Mouse (Mus musculus): ENCODE data around the gene Rcc1l. TPM values are rescaled to one million over a fixed set of nuclear protein-coding genes. Genes with fewer than 3 reads are reported as not detected.
A peak's percentile ranks its signal among the peaks of the same experiment; 100 is the strongest.

Rcc1l gene
- polyA plus RNA-seq, 1 experiment from 2014 or later: 28.5 TPM

DNA sequence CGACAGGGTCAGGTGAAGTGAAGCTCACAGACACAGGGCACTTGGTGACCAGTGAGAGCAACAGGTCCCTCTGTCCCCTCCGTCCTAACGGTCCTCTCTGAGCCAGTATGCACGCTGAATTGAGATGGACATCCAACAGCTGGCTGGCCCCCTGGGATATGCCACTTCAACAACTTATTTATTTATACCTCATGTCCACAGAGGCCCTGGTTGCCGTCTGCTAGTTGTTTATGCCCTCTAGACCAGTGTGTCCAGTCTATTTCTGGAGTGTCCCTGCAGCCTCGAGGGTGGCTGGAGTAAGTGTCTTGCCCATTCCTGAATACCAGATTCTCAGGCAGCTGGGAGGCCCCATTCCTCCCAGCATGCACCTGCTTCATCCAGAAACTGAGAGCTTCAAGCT lies 52.7 kb downstream of the Rcc1l start:
- 74% methylated on average over 6 of the region's 6 CpGs for WGBS
- Histone ChIP-seq H3K9me3 (ENCODE audit: control insufficient read depth, low read length) (no peaks in the 10 kb centered on the region), H3K4me2 (ENCODE audit: low read depth, low read length) (no peak overlapping the region)

GRCm38 (mm10) chr5:134121893-134122259 lies 54.7 kb downstream of the Rcc1l start:
- no peak overlapping the region for H3K9ac ChIP-seq (ENCODE audit: low read depth, low read length)
- no peaks in the 10 kb centered on the region for H3K36me3 ChIP-seq (ENCODE audit: control insufficient read depth, insufficient read depth, low read length)
- H3K4me2 ChIP-seq (ENCODE audit: low read depth, low read length): no peak overlapping the region
- H3K27ac ChIP-seq (ENCODE audit: low read length): no peak overlapping the region
- H3K4me1 ChIP-seq (ENCODE audit: control insufficient read depth, insufficient read depth, low read length): peaks cover 12% of the 10 kb centered on the region
- H3K9me3 ChIP-seq (ENCODE audit: control insufficient read depth, low read length): no peaks in the 10 kb centered on the region
- H3K4me3 ChIP-seq (ENCODE audit: low read length): no peak overlapping the region
- WGBS: 87% methylated on average over 3 of the region's 4 CpGs
- ATAC-seq: no peak
- no peaks in the 10 kb centered on the region for H3K27me3 ChIP-seq (replicated peaks; ENCODE audit: control insufficient read depth, insufficient read depth, low read length)

More for the DNA sequence above, 52.7 kb downstream of the Rcc1l start:
- peaks cover 12% of the 10 kb centered on the region for H3K4me1 ChIP-seq (ENCODE audit: control insufficient read depth, insufficient read depth, low read length)
- no peak overlapping the region for H3K27ac ChIP-seq (ENCODE audit: low read length)
- H3K4me3 ChIP-seq (ENCODE audit: low read length): no peak overlapping the region
- H3K36me3 ChIP-seq (ENCODE audit: control insufficient read depth, insufficient read depth, low read length): no peaks in the 10 kb centered on the region
- H3K9ac ChIP-seq (ENCODE audit: low read depth, low read length): no peak overlapping the region
- ATAC-seq: no peak
- no peaks in the 10 kb centered on the region for H3K27me3 ChIP-seq (replicated peaks; ENCODE audit: control insufficient read depth, insufficient read depth, low read length)

GRCm38 (mm10) chr5:134121138-134121892 lies 55.3 kb downstream of the Rcc1l start:
- WGBS: 58% methylated on average over 8 of the region's 9 CpGs
- Histone ChIP-seq H3K9me3 (ENCODE audit: control insufficient read depth, low read length) (no peaks in the 10 kb centered on the region), H3K4me1 (ENCODE audit: control insufficient read depth, insufficient read depth, low read length) (peaks cover 12% of the 10 kb centered on the region), H3K4me2 (ENCODE audit: low read depth, low read length) (no peak overlapping the region), H3K36me3 (ENCODE audit: control insufficient read depth, insufficient read depth, low read length) (no peaks in the 10 kb centered on the region), H3K27me3 (replicated peaks; ENCODE audit: control insufficient read depth, insufficient read depth, low read length) (no peaks in the 10 kb centered on the region), H3K4me3 (ENCODE audit: low read length) (no peak overlapping the region), H3K9ac (ENCODE audit: low read depth, low read length) (no peak overlapping the region), H3K27ac (ENCODE audit: low read length) (no peak overlapping the region)
- peak; percentile 75 for ATAC-seq

DNA sequence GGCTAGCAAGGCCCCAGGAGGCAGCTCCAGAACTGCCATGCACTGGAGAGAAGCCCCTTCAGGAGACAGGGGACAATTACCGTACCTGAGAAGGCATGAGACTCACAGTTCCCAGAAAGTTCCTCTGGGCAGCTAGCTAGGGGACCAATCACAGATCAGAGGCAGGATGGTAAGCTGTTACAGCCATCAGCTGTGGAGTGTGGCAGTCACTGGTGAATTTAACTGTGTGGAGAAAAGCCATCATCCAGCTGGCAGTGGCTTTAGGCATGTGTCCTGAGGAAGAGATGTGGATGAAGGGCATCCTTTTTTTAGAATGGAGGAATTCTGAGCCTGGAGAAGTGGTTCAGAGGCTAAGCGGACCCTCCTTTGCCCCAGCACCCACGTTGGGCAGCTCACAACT lies 56.4 kb downstream of the Rcc1l start:
- H3K9ac ChIP-seq (ENCODE audit: low read depth, low read length): no peak overlapping the region
- no peak overlapping the region for H3K4me3 ChIP-seq (ENCODE audit: low read length)
- ATAC-seq: no peak
- WGBS: 91% methylated on average over 3 of the region's 3 CpGs
- no peaks in the 10 kb centered on the region for H3K36me3 ChIP-seq (ENCODE audit: control insufficient read depth, insufficient read depth, low read length)
- peaks cover 12% of the 10 kb centered on the region for H3K4me1 ChIP-seq (ENCODE audit: control insufficient read depth, insufficient read depth, low read length)
- no peak overlapping the region for H3K27ac ChIP-seq (ENCODE audit: low read length)
- no peaks in the 10 kb centered on the region for H3K9me3 ChIP-seq (ENCODE audit: control insufficient read depth, low read length)
- H3K27me3 ChIP-seq (replicated peaks; ENCODE audit: control insufficient read depth, insufficient read depth, low read length): no peaks in the 10 kb centered on the region
- no peak overlapping the region for H3K4me2 ChIP-seq (ENCODE audit: low read depth, low read length)

- peak overlapping the region; percentile 38; the same call in 1 of the 2 replicates for H3K27ac ChIP-seq (ENCODE audit: low read length)
- no peaks in the 10 kb centered on the region for H3K9me3 ChIP-seq (ENCODE audit: control insufficient read depth, low read length)
- H3K27me3 ChIP-seq (replicated peaks; ENCODE audit: control insufficient read depth, insufficient read depth, low read length): no peaks in the 10 kb centered on the region
- no peak overlapping the region for H3K4me2 ChIP-seq (ENCODE audit: low read depth, low read length)
- H3K4me3 ChIP-seq (ENCODE audit: low read length): no peak overlapping the region
- WGBS: 44% methylated on average over 10 of the region's 10 CpGs
- H3K4me1 ChIP-seq (ENCODE audit: control insufficient read depth, insufficient read depth, low read length): peaks cover 12% of the 10 kb centered on the region
- H3K36me3 ChIP-seq (ENCODE audit: control insufficient read depth, insufficient read depth, low read length): no peaks in the 10 kb centered on the region
- H3K9ac ChIP-seq (ENCODE audit: low read depth, low read length): no peak overlapping the region
- peak; percentile 84 for ATAC-seq
Measured at GRCm38 (mm10) chr5:134119481-134120120, 57.0 kb downstream of the Rcc1l start.

DNA sequence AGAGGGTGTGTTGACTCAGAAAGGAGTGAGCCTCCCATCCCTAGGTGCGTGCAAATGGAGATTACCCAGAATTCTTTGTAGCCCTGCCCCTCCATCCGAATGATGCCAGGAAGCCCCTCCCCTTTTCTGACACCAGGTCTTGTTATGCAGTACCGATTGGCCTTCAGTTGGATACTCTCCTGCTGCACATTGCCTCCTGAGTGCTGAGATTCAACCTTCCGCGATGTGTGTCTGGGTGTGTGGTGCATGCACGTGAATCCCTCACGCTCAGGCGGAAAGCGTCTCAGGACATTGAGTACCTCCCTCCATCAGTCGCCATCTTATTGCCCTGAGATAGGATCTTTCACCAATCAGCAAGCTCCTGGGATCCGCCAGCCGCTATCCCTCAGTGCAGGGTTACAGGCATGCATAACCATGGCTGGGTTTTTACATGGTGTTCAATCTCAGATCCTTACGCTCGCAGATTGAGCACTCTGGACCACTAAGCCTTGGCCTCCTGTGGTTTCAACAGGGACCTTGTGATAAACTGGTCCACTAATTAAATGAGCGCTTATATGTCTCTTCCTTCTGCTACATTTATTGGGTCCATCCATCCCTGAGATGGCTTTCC lies 57.7 kb downstream of the Rcc1l start:
- H3K27me3 ChIP-seq (replicated peaks; ENCODE audit: control insufficient read depth, insufficient read depth, low read length): no peaks in the 10 kb centered on the region
- no peaks in the 10 kb centered on the region for H3K36me3 ChIP-seq (ENCODE audit: control insufficient read depth, insufficient read depth, low read length)
- no peak overlapping the region for H3K4me3 ChIP-seq (ENCODE audit: low read length)
- peaks cover 12% of the 10 kb centered on the region for H3K4me1 ChIP-seq (ENCODE audit: control insufficient read depth, insufficient read depth, low read length)
- ATAC-seq: peak; percentile 24; the same call in 1 of the 2 replicates
- no peak overlapping the region for H3K9ac ChIP-seq (ENCODE audit: low read depth, low read length)
- H3K9me3 ChIP-seq (ENCODE audit: control insufficient read depth, low read length): no peaks in the 10 kb centered on the region
- no peak overlapping the region for H3K4me2 ChIP-seq (ENCODE audit: low read depth, low read length)
- WGBS: 87% methylated on average over 15 of the region's 15 CpGs
- peak overlapping the region; percentile 38; the same call in 1 of the 2 replicates for H3K27ac ChIP-seq (ENCODE audit: low read length)

GRCm38 (mm10) chr5:134115639-134116259 lies 60.8 kb downstream of the Rcc1l start:
- 87% methylated on average over 7 of the region's 7 CpGs for WGBS
- H3K4me1 ChIP-seq (ENCODE audit: control insufficient read depth, insufficient read depth, low read length): peaks cover 12% of the 10 kb centered on the region

DNA sequence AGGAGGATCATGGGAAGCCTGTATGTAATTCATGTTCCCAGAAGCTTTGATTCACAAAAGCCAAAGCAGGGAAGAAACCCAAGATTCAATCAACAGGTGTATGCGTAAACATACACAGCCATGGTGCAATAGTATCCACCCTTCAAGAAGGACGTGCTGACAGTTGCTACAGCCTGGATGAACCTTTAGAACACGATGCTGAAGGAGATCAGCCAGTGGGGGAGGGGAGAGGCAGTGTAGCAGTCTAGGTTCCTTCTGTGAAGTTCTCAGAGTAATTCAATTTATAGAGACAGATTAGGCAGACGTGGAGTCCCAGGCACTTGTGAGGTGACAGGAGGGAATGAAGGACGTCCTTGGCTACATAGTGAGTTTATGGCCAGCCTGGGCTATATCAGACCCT lies 61.6 kb downstream of the Rcc1l start:
- 74% methylated on average over 5 of the region's 5 CpGs for WGBS
- Histone ChIP-seq H3K9ac (ENCODE audit: low read depth, low read length) (no peak overlapping the region), H3K4me3 (ENCODE audit: low read length) (no peak overlapping the region), H3K9me3 (ENCODE audit: control insufficient read depth, low read length) (0 out of 2 replicates have a peak, but pooled peaks cover 5% of the 10 kb centered on the region), H3K27me3 (replicated peaks; ENCODE audit: control insufficient read depth, insufficient read depth, low read length) (no peaks in the 10 kb centered on the region), H3K4me2 (ENCODE audit: low read depth, low read length) (no peak overlapping the region), H3K36me3 (ENCODE audit: control insufficient read depth, insufficient read depth, low read length) (no peaks in the 10 kb centered on the region), H3K4me1 (ENCODE audit: control insufficient read depth, insufficient read depth, low read length) (peaks cover 10% of the 10 kb centered on the region), H3K27ac (ENCODE audit: low read length) (no peak overlapping the region)
- ATAC-seq: no peak

More at GRCm38 (mm10) chr5:134115639-134116259, 60.8 kb downstream of the Rcc1l start:
- no peak overlapping the region for H3K27ac ChIP-seq (ENCODE audit: low read length)
- H3K27me3 ChIP-seq (replicated peaks; ENCODE audit: control insufficient read depth, insufficient read depth, low read length): no peaks in the 10 kb centered on the region
- ATAC-seq: no peak
- H3K4me3 ChIP-seq (ENCODE audit: low read length): no peak overlapping the region
- H3K36me3 ChIP-seq (ENCODE audit: control insufficient read depth, insufficient read depth, low read length): no peaks in the 10 kb centered on the region
- no peak overlapping the region for H3K4me2 ChIP-seq (ENCODE audit: low read depth, low read length)
- H3K9ac ChIP-seq (ENCODE audit: low read depth, low read length): no peak overlapping the region
- H3K9me3 ChIP-seq (ENCODE audit: control insufficient read depth, low read length): 0 out of 2 replicates have a peak, but pooled peaks cover 5% of the 10 kb centered on the region

DNA sequence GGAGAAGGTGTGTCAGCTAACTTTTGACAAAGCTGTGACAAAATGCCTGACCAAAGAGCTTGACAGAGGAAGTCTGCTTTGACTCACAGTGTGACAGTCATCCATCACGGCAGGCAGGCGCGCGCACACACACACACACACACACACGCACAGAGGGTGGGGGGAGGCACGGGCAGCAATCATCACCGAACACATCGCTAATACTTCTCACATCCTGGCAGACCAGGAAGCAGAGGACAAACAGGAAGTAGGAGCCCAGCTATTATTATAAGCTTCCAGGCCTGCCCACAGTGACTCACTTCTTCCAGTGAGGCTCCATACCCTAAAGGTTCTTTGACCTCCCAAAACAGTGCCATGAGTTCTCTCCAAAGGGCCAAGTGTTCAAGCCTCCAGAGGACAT lies 70.7 kb downstream of the Rcc1l start:
- peaks cover 9% of the 10 kb centered on the region; the same call in 1 of the 2 replicates for H3K4me1 ChIP-seq (ENCODE audit: control insufficient read depth, insufficient read depth, low read length)
- H3K4me3 ChIP-seq (ENCODE audit: low read length): no peak overlapping the region
- no peak overlapping the region for H3K27ac ChIP-seq (ENCODE audit: low read length)
- peaks cover 6% of the 10 kb centered on the region; the same call in 1 of the 2 replicates for H3K36me3 ChIP-seq (ENCODE audit: control insufficient read depth, insufficient read depth, low read length)
- H3K9me3 ChIP-seq (ENCODE audit: control insufficient read depth, low read length): peaks cover 2% of the 10 kb centered on the region; the same call in 1 of the 2 replicates
- no peak overlapping the region for H3K9ac ChIP-seq (ENCODE audit: low read depth, low read length)
- H3K27me3 ChIP-seq (replicated peaks; ENCODE audit: control insufficient read depth, insufficient read depth, low read length): no peaks in the 10 kb centered on the region
- no peak overlapping the region for H3K4me2 ChIP-seq (ENCODE audit: low read depth, low read length)
- 77% methylated on average over 8 of the region's 8 CpGs for WGBS
- no peak for ATAC-seq
